Mouse (Mus musculus) ES-Bruce4 (cell line): ENCODE data around the gene Med28.

Experiments used
- CTCF ChIP-seq: IDR thresholded peaks from one replicate; pipeline ENCODE4 v1.8.1; 2011; ENCODE audit warnings: low read depth, low read length
- EP300 ChIP-seq: IDR thresholded peaks from 2 replicates; pipeline ENCODE4 v1.6.1; 2011; ENCODE audit warnings: low read depth, low read length; ENCODE audit not compliant: insufficient read depth
- POLR2A ChIP-seq: IDR thresholded peaks from one replicate; pipeline ENCODE4 v1.8.1; 2011; ENCODE audit warnings: low read length; ENCODE audit not compliant: insufficient read depth

- TF ChIP-seq POLR2A (no peak), EP300 (no peak), CTCF (no peak)
These were observed 57.3 kb downstream of the Med28 start for GRCm38 (mm10) chr5:45577376-45577775.
